11 mouse cellular contexts compared by ENCODE assay signal in the genomic region with DNA sequence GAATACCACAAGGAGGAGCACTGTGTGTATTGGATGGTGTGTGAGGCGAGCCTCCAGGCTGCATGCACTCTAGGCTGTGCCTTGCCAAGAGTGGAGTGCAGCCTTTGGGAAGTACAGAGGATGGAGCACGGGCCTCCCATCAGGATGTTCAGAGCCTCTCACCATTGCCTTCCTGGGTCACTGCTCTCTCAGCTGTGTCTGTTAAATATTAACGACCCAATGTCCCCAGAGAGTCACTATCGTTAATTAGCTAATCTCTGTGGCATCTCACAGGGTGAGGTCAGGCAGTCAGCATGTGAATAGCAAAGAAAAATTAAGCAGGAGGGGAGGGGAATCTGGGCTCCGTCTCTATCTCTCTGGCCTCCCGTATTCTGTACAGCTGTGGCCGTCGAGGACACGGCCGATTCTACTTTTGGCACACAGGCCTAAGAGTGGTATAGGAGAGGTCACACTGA. TPM values are rescaled to one million over a fixed set of nuclear protein-coding genes. Genes with fewer than 3 reads are reported as not detected.
DNase-seq lines count a peak whose midpoint lies in the region; ATAC-seq lines count a peak whose summit lies in the region.
"Had no signal": no experiment of that assay in that cellular context is flagged by ENCODE, and none has a peak within 500 bp of the region (broad histone marks: within the 10 kb centered on the region; RNA-seq: fewer than 3 reads in every experiment).

No protein-coding gene starts in this region.

- ATAC-seq in heart, embryonic 11.5 days (replicated peaks; ENCODE audit: insufficient number of reproducible peaks, low FRiP score, low TSS enrichment), result no peak
- peak; percentile 92 for ATAC-seq in kidney, embryonic 15.5 days (replicated peaks; ENCODE audit: low FRiP score)
- peak; percentile 78 for ATAC-seq in midbrain, embryonic 13.5 days

- H3K4me3 ChIP-seq in heart, embryonic 10.5 days, result no peak overlapping the region
- H3K4me3 ChIP-seq in heart, embryonic 11.5 days (ENCODE audit: low read depth, low read length), result no peak overlapping the region
- no peak overlapping the region for H3K4me3 ChIP-seq in kidney, embryonic 15.5 days (replicated peaks)
- no peak overlapping the region for H3K4me3 ChIP-seq in midbrain, embryonic 13.5 days (replicated peaks)

- peak overlapping the region; percentile 13; the same call in 1 of the 2 replicates for H3K27ac ChIP-seq in heart, embryonic 10.5 days
- H3K27ac ChIP-seq in heart, embryonic 11.5 days (ENCODE audit: low read depth, low read length), result no peak overlapping the region
- peak overlapping the region; percentile 57 for H3K27ac ChIP-seq in kidney, embryonic 15.5 days
- no peak overlapping the region for H3K27ac ChIP-seq in midbrain, embryonic 13.5 days

- no peak overlapping the region for H3K9ac ChIP-seq in heart, embryonic 11.5 days (ENCODE audit: low read depth, low read length)
- no peak overlapping the region for H3K9ac ChIP-seq in kidney, embryonic 15.5 days
- no peak overlapping the region for H3K9ac ChIP-seq in midbrain, embryonic 13.5 days (replicated peaks)

- H3K36me3 ChIP-seq in heart, embryonic 10.5 days, result no peaks in the 10 kb centered on the region
- no peaks in the 10 kb centered on the region for H3K36me3 ChIP-seq in heart, embryonic 11.5 days (ENCODE audit: control insufficient read depth, insufficient read depth, low read length)
- H3K36me3 ChIP-seq in kidney, embryonic 15.5 days, result no peaks in the 10 kb centered on the region
- no peaks in the 10 kb centered on the region for H3K36me3 ChIP-seq in midbrain, embryonic 13.5 days

- DNase-seq in heart, embryonic 10.5 days (ENCODE audit: low spot score), result no peak
- DNase-seq in embryo, embryonic 11 days, result peak; percentile 40
- DNase-seq in thymus, postnatal 14 days, result no peak
- no peak for DNase-seq in spleen, postnatal 14 days (ENCODE audit: low spot score in 2 of 2)
- no peak for DNase-seq in left cerebral cortex, adult 8-10 months (ENCODE audit: low spot score in 2 of 2)
- DNase-seq: cerebellum, postnatal 14 days; layer of hippocampus, postnatal 36 days; thymus, postnatal 36 days had no signal

- H3K9me3 ChIP-seq in heart, embryonic 10.5 days, result no peaks in the 10 kb centered on the region
- H3K9me3 ChIP-seq in heart, embryonic 11.5 days (replicated peaks; ENCODE audit: control insufficient read depth, low read length), result no peaks in the 10 kb centered on the region
- no peaks in the 10 kb centered on the region for H3K9me3 ChIP-seq in kidney, embryonic 15.5 days (replicated peaks)
- H3K9me3 ChIP-seq in midbrain, embryonic 13.5 days, result no peaks in the 10 kb centered on the region

- H3K27me3 ChIP-seq in heart, embryonic 10.5 days (ENCODE audit: insufficient read depth, poor library complexity, severe bottlenecking), result no peaks in the 10 kb centered on the region
- H3K27me3 ChIP-seq in heart, embryonic 11.5 days (ENCODE audit: control insufficient read depth, insufficient read depth, low read length), result no peaks in the 10 kb centered on the region
- H3K27me3 ChIP-seq in kidney, embryonic 15.5 days, result no peaks in the 10 kb centered on the region
- no peaks in the 10 kb centered on the region for H3K27me3 ChIP-seq in midbrain, embryonic 13.5 days

- peaks cover 15% of the 10 kb centered on the region; the same call in 1 of the 2 replicates for H3K4me1 ChIP-seq in heart, embryonic 10.5 days
- H3K4me1 ChIP-seq in heart, embryonic 11.5 days (ENCODE audit: control insufficient read depth, insufficient read depth, low read length), result peaks cover 4% of the 10 kb centered on the region; the same call in 1 of the 2 replicates
- peaks cover 44% of the 10 kb centered on the region for H3K4me1 ChIP-seq in kidney, embryonic 15.5 days
- H3K4me1 ChIP-seq in midbrain, embryonic 13.5 days (replicated peaks), result peaks cover 9% of the 10 kb centered on the region

- no peak overlapping the region for H3K4me2 ChIP-seq in heart, embryonic 11.5 days
- no peak overlapping the region for H3K4me2 ChIP-seq in kidney, embryonic 15.5 days
- no peak overlapping the region for H3K4me2 ChIP-seq in midbrain, embryonic 13.5 days (replicated peaks)

- WGBS in heart, embryonic 10.5 days, result 47% methylated on average over 10 of the region's 10 CpGs
- 48% methylated on average over 10 of the region's 10 CpGs for WGBS in heart, embryonic 11.5 days (ENCODE audit: insufficient replicate concordance)
- WGBS in kidney, embryonic 15.5 days, result 21% methylated on average over 10 of the region's 10 CpGs
- 34% methylated on average over 10 of the region's 10 CpGs for WGBS in midbrain, embryonic 13.5 days

RNA-seq across cellular contexts. Expression of a gene that starts 17.3 kb away (rescaled TPM):
- polyA plus RNA-seq in heart, embryonic 10.5 days (2016; fragmentation: Nextera tagmentation; extraction: Ambion mirVana), result 5.1 and 6.6 TPM in 2 replicates
- 3.8 and 4.1 TPM in 2 replicates for polyA plus RNA-seq in heart, embryonic 11.5 days (2014; fragmentation: Nextera tagmentation; extraction: Ambion mirVana)
- 10.5 TPM in 2 replicates for polyA plus RNA-seq in kidney, embryonic 15.5 days (2015; fragmentation: Nextera tagmentation; extraction: Ambion mirVana)
- polyA plus RNA-seq in midbrain, embryonic 13.5 days (2015; fragmentation: Nextera tagmentation; extraction: Ambion mirVana), result 13.0 and 14.5 TPM in 2 replicates
- 10 to 100 TPM; 14.2 to 17.0 (median 14.8) TPM for total RNA-seq in left cerebral cortex, adult 8-10 months (2022)

RNA-seq across cellular contexts. Expression of a gene that starts 35.3 kb away (rescaled TPM):
- 25.8 and 37.3 TPM in 2 replicates for polyA plus RNA-seq in heart, embryonic 10.5 days (2016; fragmentation: Nextera tagmentation; extraction: Ambion mirVana)
- 32.3 and 53.2 TPM in 2 replicates for polyA plus RNA-seq in heart, embryonic 11.5 days (2014; fragmentation: Nextera tagmentation; extraction: Ambion mirVana)
- 12.0 and 13.1 TPM in 2 replicates for polyA plus RNA-seq in kidney, embryonic 15.5 days (2015; fragmentation: Nextera tagmentation; extraction: Ambion mirVana)
- 29.7 and 35.7 TPM in 2 replicates for polyA plus RNA-seq in midbrain, embryonic 13.5 days (2015; fragmentation: Nextera tagmentation; extraction: Ambion mirVana)
- 100 to 1,000 TPM; 105 to 113 (median 110) TPM for total RNA-seq in left cerebral cortex, adult 8-10 months (2022)

RNA-seq across cellular contexts. Expression of a gene that starts 44.4 kb away (rescaled TPM):
- polyA plus RNA-seq in heart, embryonic 10.5 days (2016; fragmentation: Nextera tagmentation; extraction: Ambion mirVana), result 0.95 and 2.3 TPM in 2 replicates
- 0.59 and 1.0 TPM in 2 replicates for polyA plus RNA-seq in heart, embryonic 11.5 days (2014; fragmentation: Nextera tagmentation; extraction: Ambion mirVana)
- 0.22 and 0.43 TPM in 2 replicates for polyA plus RNA-seq in kidney, embryonic 15.5 days (2015; fragmentation: Nextera tagmentation; extraction: Ambion mirVana)
- polyA plus RNA-seq in midbrain, embryonic 13.5 days (2015; fragmentation: Nextera tagmentation; extraction: Ambion mirVana), result 0.15 and 0.19 TPM in 2 replicates
- total RNA-seq in left cerebral cortex, adult 8-10 months (2022), result 10 to 100 TPM in 3 of 4 experiments, 1 to 10 TPM in 1; 9.2 to 13.6 (median 10.5) TPM

Comparison
In these comparisons a context has a peak if more than half of its experiments do, and no peak if none do; other contexts are left out.
1. H3K27ac ChIP-seq: peak in heart, embryonic 10.5 days (single experiment) and kidney, embryonic 15.5 days (single experiment); none in heart, embryonic 11.5 days (single experiment) and midbrain, embryonic 13.5 days (single experiment).